10 mouse cellular contexts compared by ENCODE assay signal in genomic region chr9:51990828-51991227, GRCm38 (mm10). TPM values are rescaled to one million over a fixed set of nuclear protein-coding genes. Genes with fewer than 3 reads are reported as not detected.
DNase-seq lines count a peak whose midpoint lies in the region; ATAC-seq and TF ChIP-seq lines count a peak whose summit lies in the region.
"Had no signal": no experiment of that assay in that cellular context is flagged by ENCODE, and none has a peak within 500 bp of the region (broad histone marks: within the 10 kb centered on the region; RNA-seq: fewer than 3 reads in every experiment).

No protein-coding gene starts in this region.

- no peaks in the 10 kb centered on the region for H3K36me3 ChIP-seq in hindbrain, embryonic 10.5 days
- H3K36me3 ChIP-seq in hindbrain, embryonic 12.5 days, result no peaks in the 10 kb centered on the region
- no peaks in the 10 kb centered on the region for H3K36me3 ChIP-seq in CH12.LX (replicated peaks in 1 of 2; ENCODE audit: control insufficient read depth in 1 of 2, insufficient read depth in 1 of 2, low read length in 1 of 2)
- H3K36me3 ChIP-seq in midbrain, embryonic 11.5 days (ENCODE audit: control insufficient read depth, insufficient read depth, low read length), result no peaks in the 10 kb centered on the region
- H3K36me3 ChIP-seq: heart, embryonic 15.5 days; neural tube, embryonic 13.5 days had no signal

- no peak for ATAC-seq in hindbrain, embryonic 12.5 days (ENCODE audit: low FRiP score)
- ATAC-seq in midbrain, embryonic 11.5 days (ENCODE audit: low FRiP score), result no peak

- no peaks in the 10 kb centered on the region for H3K9me3 ChIP-seq in hindbrain, embryonic 10.5 days
- no peaks in the 10 kb centered on the region for H3K9me3 ChIP-seq in hindbrain, embryonic 12.5 days (replicated peaks)
- no peaks in the 10 kb centered on the region for H3K9me3 ChIP-seq in CH12.LX (replicated peaks; ENCODE audit: low read length)
- H3K9me3 ChIP-seq in midbrain, embryonic 11.5 days (ENCODE audit: control insufficient read depth, low read length), result no peaks in the 10 kb centered on the region
- H3K9me3 ChIP-seq: heart, embryonic 15.5 days; neural tube, embryonic 13.5 days had no signal

- no peak for TF ChIP-seq POLR2A in CH12.LX (IDR thresholded peaks at IDR 0.05; ENCODE audit: low read depth, low read length)
- TF ChIP-seq POLR2A in bone marrow macrophage, adult 2 months (IDR thresholded peaks at IDR 0.05; ENCODE audit: borderline replicate concordance, low read depth, low read length), result no peak

- no peak overlapping the region for H3K9ac ChIP-seq in hindbrain, embryonic 12.5 days
- H3K9ac ChIP-seq in CH12.LX (ENCODE audit: insufficient read depth, low read depth), result no peak overlapping the region
- H3K9ac ChIP-seq in midbrain, embryonic 11.5 days (ENCODE audit: low read length), result no peak overlapping the region
- H3K9ac ChIP-seq: heart, embryonic 15.5 days; neural tube, embryonic 13.5 days had no signal

- H3K4me3 ChIP-seq in hindbrain, embryonic 10.5 days, result no peak overlapping the region
- H3K4me3 ChIP-seq in hindbrain, embryonic 12.5 days, result no peak overlapping the region
- no peak overlapping the region for H3K4me3 ChIP-seq in CH12.LX (replicated peaks in 1 of 3; ENCODE audit: low read depth in 2 of 3, low read length in 2 of 3, poor library complexity in 1 of 3)
- H3K4me3 ChIP-seq in bone marrow macrophage, adult 2 months (ENCODE audit: insufficient read depth, low read length), result no peak overlapping the region
- no peak overlapping the region for H3K4me3 ChIP-seq in midbrain, embryonic 11.5 days (ENCODE audit: low read depth, low read length)
- H3K4me3 ChIP-seq: heart, embryonic 15.5 days; neural tube, embryonic 13.5 days had no signal

- no peaks in the 10 kb centered on the region for H3K79me2 ChIP-seq in CH12.LX (replicated peaks; ENCODE audit: control insufficient read depth, extremely low read depth, insufficient read depth, poor library complexity, severe bottlenecking)

- peak; percentile 74 for TF ChIP-seq RAD21 in CH12.LX (IDR thresholded peaks at IDR 0.05; ENCODE audit: low read depth, low read length)

- in situ Hi-C loops in CH12.LX (cut with MboI; ENCODE audit: low pct_ligation_motif_present, low pct_unique_long_range_greater_than_20kb, low sequenced_read_pairs), result loop anchor here (10.0 to 25.0 kb wide), 2 partner anchors 294 to 371 kb away; no protein-coding TSS in a partner anchor

- peaks cover 5% of the 10 kb centered on the region; the same call in 1 of the 2 replicates for H3K4me1 ChIP-seq in hindbrain, embryonic 10.5 days (replicated peaks)
- H3K4me1 ChIP-seq in hindbrain, embryonic 12.5 days, result peaks cover 5% of the 10 kb centered on the region; the same call in 1 of the 2 replicates
- H3K4me1 ChIP-seq in CH12.LX (ENCODE audit: control insufficient read depth in 1 of 2, insufficient read depth in 2 of 2), result peaks cover 7 to 12% of the 10 kb centered on the region in 2 experiments
- no peaks in the 10 kb centered on the region for H3K4me1 ChIP-seq in bone marrow macrophage, adult 2 months (ENCODE audit: control insufficient read depth, insufficient read depth, low read length)
- H3K4me1 ChIP-seq in midbrain, embryonic 11.5 days (ENCODE audit: control insufficient read depth, insufficient read depth, low read length), result no peaks in the 10 kb centered on the region
- H3K4me1 ChIP-seq: neural tube, embryonic 13.5 days had no signal

- peak; percentile 26 to 82; a peak in 3 of 4 replicates for TF ChIP-seq CTCF in CH12.LX (conservative IDR thresholded peaks at IDR 0.05 in 1 of 2, IDR thresholded peaks at IDR 0.05 in 1 of 2; ENCODE audit: low read depth in 2 of 2, low read length in 2 of 2)
- peak; percentile 51; the same call in 1 of the 2 replicates for TF ChIP-seq CTCF in bone marrow macrophage, adult 2 months (IDR thresholded peaks at IDR 0.05; ENCODE audit: low read depth, low read length)

- H3K4me2 ChIP-seq in hindbrain, embryonic 12.5 days (replicated peaks), result no peak overlapping the region
- no peak overlapping the region for H3K4me2 ChIP-seq in CH12.LX (ENCODE audit: insufficient read depth, low read depth, poor library complexity, severe bottlenecking)
- no peak overlapping the region for H3K4me2 ChIP-seq in midbrain, embryonic 11.5 days
- H3K4me2 ChIP-seq: heart, embryonic 15.5 days; neural tube, embryonic 13.5 days had no signal

- H3K27me3 ChIP-seq in hindbrain, embryonic 10.5 days (ENCODE audit: insufficient read depth, poor library complexity, severe bottlenecking), result no peaks in the 10 kb centered on the region
- H3K27me3 ChIP-seq in hindbrain, embryonic 12.5 days, result no peaks in the 10 kb centered on the region
- H3K27me3 ChIP-seq in CH12.LX (replicated peaks), result no peaks in the 10 kb centered on the region
- H3K27me3 ChIP-seq in midbrain, embryonic 11.5 days (ENCODE audit: control insufficient read depth, insufficient read depth, low read length), result no peaks in the 10 kb centered on the region
- H3K27me3 ChIP-seq: heart, embryonic 15.5 days; neural tube, embryonic 13.5 days had no signal

- dilution Hi-C loops in CH12.LX (cut with MboI; ENCODE audit: extremely low pct_ligation_motif_present, extremely low pct_unique_long_range_greater_than_20kb, low sequenced_read_pairs), result no loop called here

- H3K27ac ChIP-seq in hindbrain, embryonic 10.5 days, result no peak overlapping the region
- H3K27ac ChIP-seq in hindbrain, embryonic 12.5 days, result no peak overlapping the region
- H3K27ac ChIP-seq in CH12.LX (ENCODE audit: insufficient read depth, low read depth), result no peak overlapping the region
- no peak overlapping the region for H3K27ac ChIP-seq in bone marrow macrophage, adult 2 months (ENCODE audit: insufficient read depth, low read depth, low read length)
- no peak overlapping the region for H3K27ac ChIP-seq in midbrain, embryonic 11.5 days (ENCODE audit: low read depth, low read length)
- H3K27ac ChIP-seq: heart, embryonic 15.5 days; neural tube, embryonic 13.5 days had no signal

- 10% methylated on average over 2 of the region's 2 CpGs for WGBS in hindbrain, embryonic 10.5 days
- WGBS in hindbrain, embryonic 12.5 days, result 17% methylated on average over 2 of the region's 2 CpGs
- WGBS in midbrain, embryonic 11.5 days, result 36% methylated on average over 2 of the region's 2 CpGs

- TF ChIP-seq EP300 in CH12.LX (IDR thresholded peaks at IDR 0.05; ENCODE audit: low read length), result no peak

- peak; percentile 62 for DNase-seq in hindbrain, embryonic 10.5 days (ENCODE audit: low spot score)
- peak; percentile 52 for DNase-seq in CH12.LX (ENCODE audit: extremely low read depth)
- peak; percentile 59 for DNase-seq in heart, postnatal 4 days
- peak; percentile 78 for DNase-seq in lung, postnatal 10 days
- peak; percentile 65 for DNase-seq in thymus, postnatal 14 days
- DNase-seq in midbrain, embryonic 11.5 days (ENCODE audit: low spot score, missing footprints), result no peak

TF ChIP-seq in CH12.LX, 34 proteins besides CTCF, POLR2A, EP300 and RAD21:
- TF ChIP-seq ZC3H11A (IDR thresholded peaks at IDR 0.05; ENCODE audit: low read depth, low read length) (0 out of 2 replicates have a peak, but pooled peaks have one; percentile 1), BHLHE40 (IDR thresholded peaks at IDR 0.05; ENCODE audit: low read depth, low read length) (no peak), KAT2A (IDR thresholded peaks at IDR 0.05; ENCODE audit: insufficient replicate concordance, low read length) (no peak), SMC3 (IDR thresholded peaks at IDR 0.05; ENCODE audit: low read depth, low read length) (peak; percentile 76)
TF ChIP-seq in CH12.LX: peak in this region for 2.

RNA-seq across cellular contexts. Expression of gene Fdx1, which starts 27.5 kb away (rescaled TPM):
- 46.3 and 47.6 TPM in 2 replicates for polyA plus RNA-seq in hindbrain, embryonic 10.5 days (2016; fragmentation: Nextera tagmentation; extraction: Ambion mirVana)
- 50.0 and 52.6 TPM in 2 replicates for polyA plus RNA-seq in hindbrain, embryonic 12.5 days (2016; fragmentation: Nextera tagmentation; extraction: Ambion mirVana)
- 35.2 and 41.6 TPM in 2 replicates for total RNA-seq in CH12.LX (2012; rRNA removed)
- 69.2 and 80.0 TPM in 2 replicates for total RNA-seq in CH12.LX (2014; rRNA removed)
- 44.4 and 51.1 TPM in 2 replicates for polyA plus RNA-seq in CH12.LX (2012; ENCODE audit: insufficient read length, low read depth)
- polyA plus RNA-seq in bone marrow macrophage, adult 2 months (2012; ENCODE audit: insufficient read depth, insufficient read length, missing spikeins), result 11.7 and 16.3 TPM in 2 replicates
- 10 to 100 TPM; 76.0 to 80.9 TPM for total RNA-seq in heart, postnatal 4 days (2021)
- polyA plus RNA-seq in midbrain, embryonic 11.5 days (2014; fragmentation: Nextera tagmentation; extraction: Ambion mirVana), result 46.7 and 51.6 TPM in 2 replicates

RNA-seq across cellular contexts. Expression of gene Rdx, which starts 56.1 kb away (rescaled TPM):
- polyA plus RNA-seq in hindbrain, embryonic 10.5 days (2016; fragmentation: Nextera tagmentation; extraction: Ambion mirVana), result 128 and 160 TPM in 2 replicates
- polyA plus RNA-seq in hindbrain, embryonic 12.5 days (2016; fragmentation: Nextera tagmentation; extraction: Ambion mirVana), result 148 and 155 TPM in 2 replicates
- total RNA-seq in CH12.LX (2012; rRNA removed) (86.1 and 97.2 TPM in 2 replicates), CH12.LX (2014; rRNA removed) (157 and 180 TPM in 2 replicates)
- polyA plus RNA-seq in CH12.LX (2012; ENCODE audit: insufficient read length, low read depth), result 121 and 125 TPM in 2 replicates
- 51.3 and 51.7 TPM in 2 replicates for polyA plus RNA-seq in bone marrow macrophage, adult 2 months (2012; ENCODE audit: insufficient read depth, insufficient read length, missing spikeins)
- 100 to 1,000 TPM; 124 TPM for total RNA-seq in heart, postnatal 4 days (2021)
- 218 and 255 TPM in 2 replicates for polyA plus RNA-seq in midbrain, embryonic 11.5 days (2014; fragmentation: Nextera tagmentation; extraction: Ambion mirVana)
